Mouse (Mus musculus) ES-E14 (cell line): ENCODE measurements around the gene Fam240a. TPM values are rescaled to one million over a fixed set of nuclear protein-coding genes. Genes with fewer than 3 reads are reported as not detected.

Source experiments
- DNase-seq: peaks from one replicate; pipeline ENCODE4 v3.0.0-alpha.2; 2013; ENCODE audit warnings: low read depth, low spot score
- H3K27ac ChIP-seq: 2 replicates; pipeline ENCODE4 v1.5.1; 2012; ENCODE audit warnings: low read depth, mild to moderate bottlenecking, low read length, moderate library complexity, mixed read lengths; ENCODE audit not compliant: poor library complexity, insufficient read depth, severe bottlenecking
- H3K36me3 ChIP-seq: 2 replicates; pipeline ENCODE4 v1.6.1; 2012; ENCODE audit warnings: mild to moderate bottlenecking, low read length, moderate library complexity, mixed read lengths; ENCODE audit not compliant: control insufficient read depth, poor library complexity, insufficient read depth, severe bottlenecking
- H3K4me1 ChIP-seq, 2 experiments: fragments of 150-350 bp in 1 of 2; sonication (generic) in 1 of 2; 2 replicates each; pipeline ENCODE4 v1.6.1; 2012; ENCODE audit warnings: low read length in 2 of 2, mild to moderate bottlenecking in 1 of 2, mixed read lengths in 1 of 2; ENCODE audit not compliant: control insufficient read depth in 2 of 2, insufficient read depth in 2 of 2, poor library complexity in 1 of 2
- H3K4me3 ChIP-seq, 2 experiments: fragments of 150-350 bp in 1 of 2; sonication (generic) in 1 of 2; 2 replicates each; pipeline ENCODE4 v1.5.1; 2012; ENCODE audit warnings: low read length in 2 of 2, low read depth in 1 of 2, mild to moderate bottlenecking in 1 of 2, mixed read lengths in 1 of 2; ENCODE audit not compliant: insufficient read depth in 1 of 2, poor library complexity in 1 of 2, severe bottlenecking in 1 of 2
- H3K9ac ChIP-seq: 2 replicates; pipeline ENCODE4 v1.6.1; 2012; ENCODE audit warnings: low read depth, mild to moderate bottlenecking, low read length, mixed read lengths; ENCODE audit not compliant: poor library complexity, insufficient read depth, severe bottlenecking
- H3K9me3 ChIP-seq: fragments of 150-350 bp; sonication (generic); 2 replicates; pipeline ENCODE4 v1.6.1; 2012; ENCODE audit warnings: low read depth, mild to moderate bottlenecking, low read length; ENCODE audit not compliant: control insufficient read depth, insufficient read depth
- CHD2 ChIP-seq: IDR thresholded peaks from 2 replicates; pipeline ENCODE4 v1.6.1; 2014; ENCODE audit warnings: mild to moderate bottlenecking, low read depth, low read length, inconsistent platforms
- HCFC1 ChIP-seq: IDR thresholded peaks from 2 replicates; pipeline ENCODE4 v1.6.1; 2012; ENCODE audit warnings: low read length, inconsistent platforms, borderline replicate concordance; ENCODE audit not compliant: insufficient read depth
- MAFK ChIP-seq: IDR thresholded peaks from 2 replicates; pipeline ENCODE4 v1.6.1; 2014; ENCODE audit warnings: mild to moderate bottlenecking, low read depth, low read length, inconsistent platforms; ENCODE audit not compliant: insufficient read depth
- ZC3H11A ChIP-seq: IDR thresholded peaks from 2 replicates; pipeline ENCODE4 v1.6.1; 2012; ENCODE audit warnings: low read depth, mild to moderate bottlenecking, inconsistent platforms, low read length, borderline replicate concordance
- ZNF384 ChIP-seq: IDR thresholded peaks from 2 replicates; pipeline ENCODE4 v1.6.1; 2012; ENCODE audit warnings: low read depth, low read length, inconsistent platforms
- in situ Hi-C, 2 experiments: fragments of 600-800 bp; cut with MboI; formaldehyde crosslinking; loops; one replicate each; pipeline ENCODE4 v1.15.1; 2025; ENCODE audit warnings: low sequenced_read_pairs in 2 of 2, inconsistent platforms in 1 of 2; ENCODE audit not compliant: unreplicated experiment in 2 of 2
- total RNA-seq: library from RNA; depleted of rRNA; stranded (reverse); fragments of 300-350 nt; gene quantifications from 2 replicates; pipeline ENCODE4 v1.2.3, GENCODE M21; 2012

Fam240a gene
- total RNA-seq, 1 experiment: 1.0 TPM

- Histone ChIP-seq H3K4me1 (peaks cover 0 to 8% of the 10 kb centered on the region in 2 experiments; a peak in 1 of 4 replicates), H3K9me3 (no peaks in the 10 kb centered on the region), H3K36me3 (peaks cover 31% of the 10 kb centered on the region; the same call in 1 of the 2 replicates), H3K27ac (no peak overlapping the region), H3K9ac (no peak overlapping the region), H3K4me3 (no peak overlapping the region)
- DNase-seq: no peak
- TF ChIP-seq MAFK (no peak), ZNF384 (no peak), HCFC1 (no peak), ZC3H11A (no peak), CHD2 (no peak)
- in situ Hi-C loops: no loop called here
Measured at GRCm38 (mm10) chr9:110895507-110895906, 21.2 kb downstream of the Fam240a start.

- in situ Hi-C loops: no loop called here
- Histone ChIP-seq H3K27ac (no peak overlapping the region), H3K36me3 (peaks cover 23% of the 10 kb centered on the region; the same call in 1 of the 2 replicates), H3K9me3 (no peaks in the 10 kb centered on the region), H3K4me1 (peaks cover 2 to 25% of the 10 kb centered on the region in 2 experiments; a peak in 2 of 4 replicates), H3K9ac (no peak overlapping the region), H3K4me3 (no peak overlapping the region)
- no peak for DNase-seq
- TF ChIP-seq MAFK (no peak), ZNF384 (no peak), CHD2 (no peak), HCFC1 (no peak), ZC3H11A (no peak)
Measured at GRCm38 (mm10) chr9:110893429-110893828, 23.2 kb downstream of the Fam240a start.

- Histone ChIP-seq H3K9me3 (no peaks in the 10 kb centered on the region), H3K36me3 (peaks cover 14% of the 10 kb centered on the region; the same call in 1 of the 2 replicates), H3K27ac (no peak overlapping the region), H3K4me1 (peaks cover 2 to 32% of the 10 kb centered on the region in 2 experiments; a peak in 2 of 4 replicates), H3K4me3 (no peak overlapping the region), H3K9ac (no peak overlapping the region)
- DNase-seq: no peak
- in situ Hi-C loops: no loop called here
- no peak for TF ChIP-seq CHD2
- TF ChIP-seq MAFK: no peak
- no peak for TF ChIP-seq ZC3H11A
- no peak for TF ChIP-seq ZNF384
- no peak for TF ChIP-seq HCFC1
Measured at GRCm38 (mm10) chr9:110892552-110892951, 24.1 kb downstream of the Fam240a start.

GRCm38 (mm10) chr9:110891077-110891828, 25.4 kb downstream of the Fam240a start:
- Histone ChIP-seq H3K9me3 (no peaks in the 10 kb centered on the region), H3K4me1 (peaks cover 2 to 33% of the 10 kb centered on the region in 2 experiments; a peak in 2 of 4 replicates), H3K36me3 (peaks cover 15% of the 10 kb centered on the region; the same call in 1 of the 2 replicates), H3K9ac (no peak overlapping the region), H3K4me3 (no peak overlapping the region), H3K27ac (no peak overlapping the region)
- in situ Hi-C loops: no loop called here
- TF ChIP-seq HCFC1 (no peak), ZC3H11A (no peak), CHD2 (no peak), MAFK (no peak), ZNF384 (no peak)
- DNase-seq: no peak
